Comparison of ENCODE assay signal across 12 mouse cellular contexts in the genomic region with DNA sequence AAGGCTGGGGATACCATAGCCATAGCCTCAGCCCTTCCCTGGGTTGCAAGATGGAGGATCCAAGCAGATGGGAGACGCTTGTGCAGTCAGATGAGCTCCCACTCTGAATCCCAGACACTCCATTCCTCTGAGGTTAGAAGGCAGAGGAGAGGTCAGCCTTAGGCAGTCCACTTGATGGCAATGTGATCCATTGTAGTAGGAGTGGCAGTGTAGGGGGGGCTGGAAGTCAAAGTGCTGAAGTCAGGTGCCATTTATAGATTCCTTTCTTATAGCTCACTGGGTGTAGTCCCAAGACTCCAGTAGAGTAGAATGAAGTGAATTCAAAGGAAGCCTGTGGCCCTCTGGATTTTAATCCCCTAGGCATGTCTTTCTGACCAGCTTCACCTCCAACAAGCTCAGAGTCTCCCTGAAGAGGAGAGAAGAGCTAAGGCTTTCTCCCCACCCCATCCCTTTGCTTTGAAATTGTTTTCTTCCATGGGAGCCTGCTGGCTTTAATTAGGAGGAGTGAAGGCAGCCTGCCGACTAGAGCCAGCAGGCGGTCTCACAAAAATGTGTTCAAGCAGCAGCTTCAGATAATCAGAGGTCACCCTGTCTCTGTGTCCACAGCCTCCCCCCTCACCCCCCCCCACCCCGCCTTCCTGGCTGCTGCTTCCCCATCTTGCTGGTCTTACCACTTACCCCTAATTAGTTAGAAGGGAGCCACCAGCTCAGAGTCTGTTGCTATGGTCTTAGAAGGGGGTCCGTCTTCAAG.
DNase-seq lines count a peak whose midpoint lies in the region; ATAC-seq and TF ChIP-seq lines count a peak whose summit lies in the region.
"Had no signal": no experiment of that assay in that cellular context is flagged by ENCODE, and none has a peak within 500 bp of the region (broad histone marks: within the 10 kb centered on the region; RNA-seq: fewer than 3 reads in every experiment).

No protein-coding gene starts in this region.

- TF ChIP-seq CTCF in midbrain, postnatal 0 days (IDR thresholded peaks at IDR 0.05): no peak

- H3K9ac ChIP-seq in hindbrain, embryonic 11.5 days (ENCODE audit: low read depth, low read length): no peak overlapping the region
- H3K9ac ChIP-seq in hindbrain, embryonic 16.5 days (ENCODE audit: low read depth, low read length): no peak overlapping the region
- H3K9ac ChIP-seq in midbrain, postnatal 0 days (replicated peaks; ENCODE audit: low read length, poor library complexity, severe bottlenecking): no peak overlapping the region
- H3K9ac ChIP-seq: embryonic facial prominence, embryonic 13.5 days; liver, embryonic 12.5 days had no signal

- no peaks in the 10 kb centered on the region for H3K27me3 ChIP-seq in hindbrain, embryonic 11.5 days (ENCODE audit: control insufficient read depth, insufficient read depth, low read length)
- no peaks in the 10 kb centered on the region for H3K27me3 ChIP-seq in hindbrain, embryonic 16.5 days (replicated peaks; ENCODE audit: control insufficient read depth, insufficient read depth, low read length)
- no peaks in the 10 kb centered on the region for H3K27me3 ChIP-seq in midbrain, postnatal 0 days (ENCODE audit: insufficient read depth, low read length)
- H3K27me3 ChIP-seq: embryonic facial prominence, embryonic 13.5 days; liver, embryonic 12.5 days had no signal

- H3K4me3 ChIP-seq in hindbrain, embryonic 11.5 days (ENCODE audit: low read depth, low read length): no peak overlapping the region
- H3K4me3 ChIP-seq in hindbrain, embryonic 16.5 days (ENCODE audit: low read length): no peak overlapping the region
- no peak overlapping the region for H3K4me3 ChIP-seq in midbrain, postnatal 0 days (ENCODE audit: low read depth, low read length)
- H3K4me3 ChIP-seq: embryonic facial prominence, embryonic 13.5 days; liver, embryonic 12.5 days had no signal

- intact Hi-C loops in gastrocnemius, postnatal 36 days (cut with DNase I): no loop called here
- intact Hi-C loops in left cerebral cortex, postnatal 25 days (cut with DNase I): no loop called here

- H3K27ac ChIP-seq in hindbrain, embryonic 11.5 days (ENCODE audit: low read depth, low read length): no peak overlapping the region
- no peak overlapping the region for H3K27ac ChIP-seq in hindbrain, embryonic 16.5 days (ENCODE audit: low read depth, low read length)
- H3K27ac ChIP-seq in midbrain, postnatal 0 days (ENCODE audit: low read depth, low read length): no peak overlapping the region
- H3K27ac ChIP-seq: embryonic facial prominence, embryonic 13.5 days; liver, embryonic 12.5 days had no signal

- no peaks in the 10 kb centered on the region for H3K9me3 ChIP-seq in hindbrain, embryonic 11.5 days (ENCODE audit: control insufficient read depth, low read length)
- H3K9me3 ChIP-seq in hindbrain, embryonic 16.5 days (ENCODE audit: control insufficient read depth, low read length): no peaks in the 10 kb centered on the region
- H3K9me3 ChIP-seq in midbrain, postnatal 0 days (ENCODE audit: low read length): no peaks in the 10 kb centered on the region
- H3K9me3 ChIP-seq: liver, embryonic 12.5 days had no signal

- H3K4me1 ChIP-seq in hindbrain, embryonic 11.5 days (replicated peaks; ENCODE audit: control insufficient read depth, insufficient read depth, low read length): no peaks in the 10 kb centered on the region
- H3K4me1 ChIP-seq in hindbrain, embryonic 16.5 days (ENCODE audit: control insufficient read depth, insufficient read depth, low read depth, low read length): no peaks in the 10 kb centered on the region
- H3K4me1 ChIP-seq in midbrain, postnatal 0 days (ENCODE audit: insufficient read depth, low read length): no peaks in the 10 kb centered on the region
- H3K4me1 ChIP-seq: liver, embryonic 12.5 days had no signal

- H3K4me2 ChIP-seq in hindbrain, embryonic 11.5 days (replicated peaks; ENCODE audit: low read depth, low read length): no peak overlapping the region
- no peak overlapping the region for H3K4me2 ChIP-seq in hindbrain, embryonic 16.5 days (ENCODE audit: low read length)
- H3K4me2 ChIP-seq in midbrain, postnatal 0 days (ENCODE audit: low read depth, low read length, poor library complexity, severe bottlenecking): no peak overlapping the region
- H3K4me2 ChIP-seq: embryonic facial prominence, embryonic 13.5 days; liver, embryonic 12.5 days had no signal

- peak; percentile 19 for DNase-seq in hindbrain, embryonic 11.5 days (ENCODE audit: low spot score)
- DNase-seq in embryo, embryonic 9.5 days (ENCODE audit: extremely low spot score): peak; percentile 49
- peak; percentile 16 for DNase-seq in forelimb bud, embryonic 11.5 days (ENCODE audit: low read depth, low spot score)
- DNase-seq in midbrain, postnatal 0 days (ENCODE audit: low spot score): peak; percentile 36
- DNase-seq in gastrocnemius, postnatal 36 days: no peak
- DNase-seq in left cerebral cortex, postnatal 25 days (ENCODE audit: low spot score in 2 of 2): no peak
- DNase-seq: gastrocnemius, postnatal 25 days; kidney, adult 8-10 months; lung, postnatal 4 days had no signal

- no peaks in the 10 kb centered on the region for H3K36me3 ChIP-seq in hindbrain, embryonic 11.5 days (ENCODE audit: control insufficient read depth, insufficient read depth, low read length)
- H3K36me3 ChIP-seq in hindbrain, embryonic 16.5 days (ENCODE audit: control insufficient read depth, insufficient read depth, low read length): no peaks in the 10 kb centered on the region
- H3K36me3 ChIP-seq in midbrain, postnatal 0 days (ENCODE audit: insufficient read depth, low read length): no peaks in the 10 kb centered on the region
- H3K36me3 ChIP-seq: embryonic facial prominence, embryonic 13.5 days; liver, embryonic 12.5 days had no signal

- ATAC-seq in hindbrain, embryonic 11.5 days (ENCODE audit: low FRiP score): no peak; the same call in 1 of the 2 replicates
- ATAC-seq in hindbrain, embryonic 16.5 days: no peak
- ATAC-seq in midbrain, postnatal 0 days (ENCODE audit: low FRiP score): no peak
- ATAC-seq: liver, embryonic 12.5 days had no signal

- WGBS in hindbrain, embryonic 11.5 days: 21% methylated on average over 5 of the region's 5 CpGs
- 32% methylated on average over 5 of the region's 5 CpGs for WGBS in hindbrain, embryonic 16.5 days
- WGBS in midbrain, postnatal 0 days: 32% methylated on average over 5 of the region's 5 CpGs

Comparison
In these comparisons a context has a peak if more than half of its experiments do, and no peak if none do; other contexts are left out.
1. DNase-seq: peak in hindbrain, embryonic 11.5 days (single experiment), embryo, embryonic 9.5 days (single experiment), forelimb bud, embryonic 11.5 days (single experiment) and midbrain, postnatal 0 days (single experiment); none in gastrocnemius, postnatal 36 days (0 of 2) and left cerebral cortex, postnatal 25 days (0 of 2).